Mouse (Mus musculus) bone marrow macrophage, adult 2 months (primary cell): ENCODE results near the gene Pafah2.

Experiments
- CTCF ChIP-seq: IDR thresholded peaks from 2 replicates; pipeline ENCODE4 v1.5.1; 2012; ENCODE audit warnings: low read depth, mild to moderate bottlenecking, low read length, moderate library complexity
- POLR2A ChIP-seq: IDR thresholded peaks from 2 replicates; pipeline ENCODE4 v1.6.1; 2012; ENCODE audit warnings: mild to moderate bottlenecking, low read depth, low read length, borderline replicate concordance

GRCm38 (mm10) chr4:134432686-134433360 lies 36.7 kb downstream of the Pafah2 start:
- TF ChIP-seq POLR2A (no peak), CTCF (no peak)
